Mouse (Mus musculus) cerebellum, adult 9-11 months (tissue): ENCODE results near the gene Ift46.
"Not testable (repeated sequence)": the region's sequence is repeated elsewhere in the genome, so short reads cannot be mapped to it uniquely, and the experiment has no call there.

Experiments
- DNase-seq: peaks from one replicate; pipeline ENCODE4 v3.0.0; 2022

The Ift46 gene

GRCm38 (mm10) chr9:44736301-44736700 lies 31.4 kb upstream of the Ift46 start:
- no peak for DNase-seq

DNA sequence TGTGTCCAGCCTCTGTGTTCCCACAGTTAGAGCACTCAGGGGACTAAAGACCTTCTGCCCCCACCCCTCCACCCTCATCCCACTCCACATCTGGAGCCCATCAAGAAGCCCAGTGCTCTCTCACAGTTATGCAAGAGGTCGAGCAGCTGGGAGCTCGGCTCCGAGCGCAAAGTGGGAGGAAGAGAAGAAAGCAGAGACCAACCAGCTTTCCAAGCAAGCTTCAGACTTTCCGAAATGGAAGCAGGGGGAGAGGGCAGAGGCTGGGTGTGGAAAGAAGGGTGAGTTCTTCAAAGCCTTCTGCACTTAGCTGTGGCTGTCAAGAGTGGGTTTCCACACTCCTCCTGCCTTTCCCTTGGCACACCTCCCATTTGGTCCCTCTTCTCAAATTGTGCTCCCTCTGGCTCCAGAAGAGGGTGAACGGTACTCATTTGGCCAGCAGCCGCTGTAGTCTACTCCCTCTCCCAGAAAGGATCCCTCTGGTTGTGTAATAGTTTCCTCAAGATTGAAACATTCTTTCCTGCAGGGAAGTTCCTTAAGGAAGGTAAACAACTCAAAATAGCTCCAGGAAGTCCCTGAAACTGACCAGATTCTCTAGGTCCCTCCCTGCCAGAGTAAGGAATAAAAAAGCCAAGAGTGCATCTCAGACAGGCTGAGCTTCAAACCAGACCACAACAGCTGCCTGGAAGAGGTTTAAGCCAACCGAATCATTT lies 30.3 kb upstream of the Ift46 start:
- peak; percentile 13 for DNase-seq

GRCm38 (mm10) chr9:44740663-44741192 lies 27.0 kb upstream of the Ift46 start:
- no peak for DNase-seq

GRCm38 (mm10) chr9:44745371-44745770 lies 22.3 kb upstream of the Ift46 start:
- no peak for DNase-seq

GRCm38 (mm10) chr9:44746666-44747065 lies 21.0 kb upstream of the Ift46 start:
- DNase-seq = no peak

- no peak for DNase-seq
Observed at GRCm38 (mm10) chr9:44747341-44747740, 20.4 kb upstream of the Ift46 start.

GRCm38 (mm10) chr9:44748473-44748872 lies 19.2 kb upstream of the Ift46 start:
- no peak for DNase-seq

DNA sequence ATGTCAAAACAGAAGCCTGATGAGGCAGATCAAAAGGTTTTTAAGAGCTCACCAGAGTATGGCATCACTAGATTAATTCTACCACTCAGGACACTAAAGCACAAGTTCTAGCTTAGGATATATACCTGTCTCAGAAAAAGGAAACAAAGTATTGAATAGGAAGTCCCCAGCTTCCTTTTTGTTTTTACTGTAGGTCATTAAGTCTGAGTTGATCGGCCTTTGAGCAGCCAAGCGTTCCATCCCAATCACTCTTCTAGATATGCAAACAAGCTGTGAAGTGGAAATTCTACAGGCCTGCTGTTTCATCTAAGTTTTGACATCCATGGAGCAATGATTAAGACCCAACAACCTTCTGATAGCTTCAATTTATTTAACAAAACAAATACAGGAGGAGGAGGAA lies 6.8 kb upstream of the Ift46 start:
- DNase-seq = no peak

GRCm38 (mm10) chr9:44768029-44768394 lies 304 bp downstream of the Ift46 start:
- not testable (repeated sequence) for DNase-seq

GRCm38 (mm10) chr9:44771376-44771775 lies 3.7 kb downstream of the Ift46 start:
- no peak for DNase-seq

DNA sequence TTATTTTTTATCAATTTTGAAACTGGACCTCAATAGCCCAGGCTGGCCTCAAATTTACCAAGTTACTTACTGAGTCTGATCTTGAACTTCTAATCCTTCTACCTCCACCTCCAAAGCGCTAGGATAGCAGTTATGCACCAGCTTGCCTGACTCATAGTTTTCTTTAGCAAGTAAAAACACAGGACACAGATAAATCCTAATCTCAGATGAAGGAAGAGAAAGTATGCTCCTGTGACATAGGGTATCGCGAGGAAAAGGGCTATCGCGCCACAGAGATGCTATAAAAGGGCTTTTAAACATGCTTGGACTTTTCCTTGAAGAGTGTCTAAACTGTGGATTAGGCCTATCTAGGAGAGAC lies 4.7 kb downstream of the Ift46 start:
- DNase-seq = no peak

DNA sequence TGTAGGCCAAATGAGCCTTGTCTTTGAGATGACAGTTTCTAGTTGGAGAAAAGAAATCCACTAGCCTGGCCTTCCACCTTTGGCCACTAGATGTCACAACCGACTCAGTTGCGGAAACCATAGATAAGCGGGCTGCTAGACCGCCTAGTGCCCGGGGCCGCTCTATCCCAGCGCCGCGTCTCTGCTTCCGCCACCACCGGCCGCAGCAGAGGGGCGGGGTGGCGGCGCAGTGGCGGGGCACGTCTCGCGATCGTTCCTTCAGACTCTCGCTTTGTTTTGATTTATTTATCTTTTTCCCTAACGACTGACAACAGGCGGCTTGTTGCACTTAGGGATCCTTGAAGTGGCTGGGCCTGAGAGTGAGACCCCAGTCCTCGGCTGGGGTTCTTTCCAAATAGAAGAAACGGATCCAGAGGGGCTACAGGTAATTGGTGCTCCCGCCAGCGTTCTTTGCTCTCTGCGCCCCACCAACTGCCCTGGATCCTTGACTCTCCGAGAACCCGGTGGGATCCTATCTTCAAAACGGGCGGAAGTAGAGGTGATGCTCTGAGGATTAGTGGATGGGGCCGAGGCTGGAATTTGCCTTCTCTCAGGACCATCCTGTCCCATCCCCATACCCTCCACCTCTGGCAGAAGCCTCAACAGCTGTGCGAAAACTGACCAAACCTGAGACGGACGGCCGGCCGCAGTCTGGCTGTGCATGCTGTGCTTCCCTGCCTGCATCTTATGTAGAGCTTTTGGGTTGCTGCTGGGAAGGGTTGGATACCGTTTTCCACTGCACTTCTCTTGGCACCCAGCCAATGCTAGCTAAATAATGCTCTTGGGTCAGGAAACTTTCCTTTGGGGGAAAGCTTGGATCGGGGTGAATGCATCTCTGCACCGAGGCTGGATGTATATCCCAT lies 5.3 kb downstream of the Ift46 start:
- DNase-seq = peak; percentile 92

DNA sequence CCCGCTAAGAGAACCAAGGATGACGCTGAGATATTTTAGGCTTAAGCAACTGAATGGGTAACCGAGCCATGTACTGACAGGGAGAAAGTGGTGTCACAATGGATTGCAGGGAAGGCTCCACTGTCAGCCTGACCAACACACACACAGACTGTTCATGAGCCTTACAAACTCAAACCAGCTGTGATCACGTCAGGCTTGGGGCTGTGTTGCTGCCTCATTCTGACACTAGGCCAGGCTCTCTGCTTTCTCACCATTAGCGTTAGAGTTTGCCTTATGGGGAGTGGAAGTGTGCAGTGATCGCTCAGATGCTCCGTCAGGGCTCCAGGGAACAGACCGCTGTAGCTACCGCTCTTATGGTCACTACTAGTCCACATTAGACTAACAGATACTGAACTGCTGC lies 25.1 kb downstream of the Ift46 start:
- no peak for DNase-seq

DNA sequence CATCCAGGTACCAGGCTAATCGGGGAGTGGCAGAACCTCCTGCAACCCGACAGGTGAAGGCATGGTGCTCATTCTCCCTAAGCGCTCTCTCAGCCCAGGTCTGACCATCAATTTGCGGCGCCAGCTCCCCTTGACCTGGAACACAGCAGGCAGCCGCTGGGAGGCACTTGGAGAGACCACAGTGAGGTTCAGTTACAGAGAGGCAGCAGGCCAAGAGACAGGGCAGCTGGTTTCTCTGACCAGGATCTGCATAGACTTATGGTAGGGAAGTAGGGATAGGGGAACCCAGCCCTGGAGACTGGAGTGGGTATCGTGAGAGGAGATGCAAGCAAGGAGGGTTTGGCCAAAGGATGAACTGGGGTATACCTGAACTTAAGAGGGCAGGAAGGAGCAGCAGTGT lies 30.6 kb downstream of the Ift46 start:
- peak; percentile 56 for DNase-seq

- peak; percentile 95 for DNase-seq
Observed at GRCm38 (mm10) chr9:44799102-44799957, 31.6 kb downstream of the Ift46 start, which contains the start of gene Tmem25. Tmem25 (minus strand) TSS chr9:44799307.

DNA sequence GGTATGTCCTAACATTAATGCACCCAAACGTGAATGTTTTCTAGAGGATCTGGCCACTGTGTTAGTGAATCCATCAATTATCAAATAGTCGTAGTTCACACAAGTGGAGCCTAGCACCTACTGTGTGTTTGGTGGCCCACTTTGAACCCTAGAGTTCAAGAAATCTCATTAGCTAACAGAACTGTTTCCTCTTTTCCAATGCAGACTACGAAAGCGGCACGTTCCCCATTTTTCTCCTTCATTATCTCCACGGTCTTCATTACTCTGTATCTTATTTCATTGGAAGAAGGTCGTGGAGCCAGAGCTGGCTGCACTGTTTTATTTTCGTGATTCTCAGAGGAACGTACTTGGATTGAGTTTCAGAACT lies 32.2 kb downstream of the Ift46 start:
- DNase-seq = no peak

DNA sequence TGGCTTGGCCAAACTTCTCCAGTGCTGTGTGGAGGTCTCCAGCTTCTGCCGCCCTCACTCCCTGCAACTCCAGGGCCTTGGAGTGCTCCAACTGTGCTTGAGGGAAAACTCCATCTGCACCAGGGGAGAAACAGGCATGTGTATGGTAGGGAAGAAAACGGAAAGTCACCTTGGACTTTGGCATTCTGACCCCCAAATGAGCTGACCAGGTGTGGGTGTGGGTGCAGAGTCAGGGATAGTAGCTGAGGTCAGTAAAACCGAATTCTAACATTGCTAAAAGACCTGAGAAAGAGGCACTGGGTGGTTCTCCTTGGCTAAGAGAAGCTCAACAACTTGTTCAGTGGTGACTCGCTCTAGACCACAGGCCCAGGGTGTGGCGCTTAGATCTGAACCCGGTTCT lies 34.0 kb downstream of the Ift46 start:
- DNase-seq = no peak

GRCm38 (mm10) chr9:44802808-44803450 lies 35.2 kb downstream of the Ift46 start, which contains the start of gene Ttc36:
Ttc36 (minus strand) TSS chr9:44803072.
- no peak for DNase-seq

DNA sequence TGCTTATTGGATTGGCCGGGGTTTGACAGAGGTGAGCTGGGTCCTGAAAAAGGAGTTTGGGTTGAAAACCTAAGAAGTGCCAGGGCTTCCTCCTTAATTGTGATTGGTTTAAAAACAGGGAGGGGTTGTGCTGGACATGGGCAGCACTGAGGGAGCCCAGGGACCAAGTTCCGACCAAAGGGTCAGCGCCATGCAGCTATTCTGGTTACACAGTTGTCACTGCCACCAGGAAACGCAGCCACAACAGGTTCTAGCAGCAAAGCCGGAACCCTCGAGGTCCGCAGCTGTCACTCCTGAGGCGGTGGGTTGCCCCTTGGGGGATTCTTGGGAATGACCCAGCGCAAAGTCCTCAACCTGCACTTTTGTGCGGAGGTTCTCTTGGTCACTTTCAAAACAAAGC lies 37.0 kb downstream of the Ift46 start:
- no peak for DNase-seq

DNA sequence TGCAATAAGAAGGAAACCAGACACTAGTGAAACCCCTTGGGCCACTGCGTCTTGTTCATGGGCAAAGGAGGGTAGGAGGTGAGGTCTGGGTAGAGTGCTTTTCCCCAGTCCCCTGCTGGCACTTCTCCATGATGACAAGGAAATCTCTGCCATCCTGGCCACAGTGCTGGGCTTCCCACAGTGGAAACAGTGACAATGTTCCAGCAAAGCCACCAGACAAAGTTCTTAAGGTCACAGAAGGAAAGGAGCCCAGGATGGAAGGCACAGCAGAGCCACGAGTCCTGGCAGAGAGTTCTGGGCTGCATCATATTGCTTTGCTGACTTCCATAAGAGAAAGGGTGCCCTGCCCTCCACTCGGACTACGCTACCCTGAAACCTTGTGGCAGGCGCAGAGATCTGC lies 37.8 kb downstream of the Ift46 start:
- DNase-seq = no peak

GRCm38 (mm10) chr9:44807141-44807540 lies 39.4 kb downstream of the Ift46 start:
- no peak for DNase-seq

GRCm38 (mm10) chr9:44807778-44808177 lies 40.1 kb downstream of the Ift46 start:
- no peak for DNase-seq

DNA sequence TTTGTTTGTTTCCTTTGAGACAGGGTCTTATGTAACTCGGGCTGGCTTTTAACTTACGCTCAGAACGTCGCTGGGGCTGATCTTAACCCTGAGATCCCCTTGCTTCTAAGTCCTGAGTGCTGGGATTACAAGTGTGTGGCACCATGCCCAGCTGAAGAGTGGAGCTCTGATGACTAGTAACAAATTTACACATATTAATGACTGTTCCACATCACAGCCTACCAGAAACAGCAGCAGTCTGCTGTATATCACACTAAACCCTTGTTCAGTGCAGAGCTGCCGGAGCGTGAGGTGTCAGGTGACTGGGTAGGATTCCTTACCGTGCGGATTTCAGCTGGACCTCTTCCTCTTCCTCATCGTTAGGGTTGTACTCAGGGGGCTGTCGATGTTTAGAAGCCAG lies 42.6 kb downstream of the Ift46 start:
- no peak for DNase-seq
